Mouse (Mus musculus) ES-E14 (cell line): ENCODE measurements at regions not wholly inside any gene's neighbourhood (a gene's known extent, or its start where the extent isn't known, plus 50 kb on each side); places are given as distances from the start of the nearest gene placed in this dataset.

Experiments used
- HCFC1 ChIP-seq: IDR thresholded peaks from 2 replicates; pipeline ENCODE4 v1.6.1; 2012; ENCODE audit warnings: low read length, inconsistent platforms, borderline replicate concordance; ENCODE audit not compliant: insufficient read depth
- ZNF384 ChIP-seq: IDR thresholded peaks from 2 replicates; pipeline ENCODE4 v1.6.1; 2012; ENCODE audit warnings: low read depth, low read length, inconsistent platforms

DNA sequence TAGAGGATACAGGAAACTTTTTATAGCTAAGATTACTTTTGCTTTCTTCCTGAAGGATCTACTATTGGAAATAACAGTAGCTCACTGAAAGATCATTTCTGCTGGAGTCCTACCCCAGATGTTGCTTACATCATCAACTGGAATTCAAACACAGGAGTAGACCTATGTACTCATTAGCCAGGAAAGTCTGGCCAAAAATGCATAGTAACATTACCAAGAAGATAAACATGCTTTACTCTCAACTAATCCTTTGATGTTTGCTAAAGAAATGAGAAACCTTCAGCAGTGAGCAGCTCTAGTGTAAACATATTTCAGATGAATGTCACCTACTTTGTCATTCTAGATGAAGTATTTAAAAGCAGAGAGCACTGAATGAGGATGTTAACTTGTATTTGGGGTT is 173.0 kb downstream of the Snx13 start:
- TF ChIP-seq HCFC1 (no peak), ZNF384 (no peak)
